Mouse (Mus musculus) bone marrow, adult 2 months (tissue): Measurements from ENCODE around the gene Gm11437.

Experiments used
- CTCF ChIP-seq: fragments of 200-500 bp; IDR thresholded peaks from 2 replicates; pipeline ENCODE4 v1.5.1; 2011; ENCODE audit warnings: low read length, control low read depth; ENCODE audit not compliant: control insufficient read depth, insufficient read depth
- POLR2A ChIP-seq: fragments of 200-500 bp; IDR thresholded peaks from 2 replicates; pipeline ENCODE4 v1.6.1; 2011; ENCODE audit warnings: low read depth, mild to moderate bottlenecking, control low read depth, low read length, borderline replicate concordance; ENCODE audit not compliant: control insufficient read depth

DNA sequence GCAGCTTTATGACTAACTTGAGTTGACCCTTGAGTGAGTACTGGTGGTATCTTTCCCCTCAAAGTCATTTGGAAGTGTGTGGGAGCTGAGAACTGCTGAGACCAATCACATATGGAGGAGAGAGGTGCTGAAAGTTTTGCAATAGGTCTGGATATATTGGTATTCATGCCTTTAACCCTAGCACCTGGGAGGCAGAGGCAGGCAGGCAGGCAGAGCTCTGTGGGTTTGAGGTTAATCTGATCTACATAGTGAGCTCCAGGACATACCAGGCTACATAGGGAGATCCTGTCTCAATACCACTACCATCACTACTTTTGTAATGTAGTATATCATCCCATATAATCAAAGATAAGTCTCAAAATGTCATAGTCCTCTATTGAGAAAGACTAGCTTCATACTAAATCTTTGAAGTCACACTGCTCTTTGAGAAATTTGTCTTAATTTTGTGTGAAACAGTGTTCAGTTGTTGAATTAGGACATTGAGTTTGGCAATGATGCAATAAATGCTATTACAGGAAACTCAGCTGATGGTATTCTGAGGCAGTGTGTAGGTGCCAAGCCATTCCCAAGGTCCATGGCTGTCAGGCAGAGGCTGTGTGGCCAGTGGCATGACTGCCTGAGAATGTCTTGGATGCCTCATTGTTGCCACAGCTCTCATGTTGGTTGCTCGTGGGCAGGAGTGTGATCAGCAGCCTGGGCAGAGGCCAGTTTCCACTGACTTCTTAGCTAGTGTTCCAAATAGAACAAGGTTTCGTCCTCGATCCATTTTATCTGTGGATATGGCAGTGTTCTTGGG is 30.5 kb upstream of the Gm11437 start:
- TF ChIP-seq CTCF = no peak
- TF ChIP-seq POLR2A = no peak
